Mouse (Mus musculus) urinary bladder, postnatal 4 days (tissue): ENCODE data around the gene Tal1.
A peak's percentile ranks its signal among the peaks of the same experiment; 100 is the strongest.

Experiments used
- DNase-seq, 2 experiments: peaks; one replicate each; pipeline ENCODE4 v3.0.0; 2021 to 2022; ENCODE audit warnings: low spot score in 2 of 2

The Tal1 gene

GRCm38 (mm10) chr4:115056371-115056920, at the start of gene Tal1:
Tal1 (plus strand) TSS chr4:115056426.
- no peak for DNase-seq

DNA sequence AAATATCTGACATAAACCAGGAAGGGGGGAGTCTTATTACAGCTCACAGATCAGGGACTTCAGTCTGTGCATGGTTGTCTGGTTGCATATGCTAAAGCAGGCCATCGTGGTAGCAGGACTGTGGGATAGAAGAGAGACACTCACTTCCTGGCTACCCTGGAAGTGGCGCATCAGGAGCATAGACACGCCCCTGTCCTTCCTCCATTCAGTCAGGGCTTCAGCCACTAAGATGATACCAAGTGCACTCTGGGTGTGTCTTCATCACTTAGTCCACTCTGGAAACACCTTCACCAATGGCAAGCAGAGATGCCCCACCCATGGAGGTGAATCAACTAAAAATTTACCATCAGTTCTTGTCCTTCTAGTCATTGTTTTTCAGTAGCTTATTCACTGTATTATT, 42.0 kb upstream of the Tal1 start:
- no peak for DNase-seq

- DNase-seq, result no peak
These were observed 36.2 kb upstream of the Tal1 start for GRCm38 (mm10) chr4:115019997-115020396.

- no peak for DNase-seq
These were observed 21.2 kb upstream of the Tal1 start for GRCm38 (mm10) chr4:115035043-115035442.

DNA sequence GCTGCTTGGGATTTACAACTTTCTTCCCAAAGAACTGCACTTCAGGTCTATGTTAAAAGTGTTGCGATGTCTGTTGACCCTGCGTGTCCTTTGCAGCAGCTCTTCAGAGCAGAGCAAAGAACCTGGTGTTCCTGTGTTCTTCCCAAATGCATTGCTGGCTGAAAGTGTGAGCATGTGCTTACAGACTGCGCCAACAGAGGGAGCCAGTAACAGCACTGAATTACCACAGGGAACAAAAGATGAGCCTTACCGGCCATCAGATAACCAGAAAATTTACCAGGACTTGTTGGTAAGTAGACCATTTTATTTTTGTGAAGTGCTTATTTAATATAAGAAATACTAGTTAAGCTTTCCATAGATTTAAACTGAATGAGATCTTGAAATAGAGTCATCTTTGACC, 18.0 kb upstream of the Tal1 start:
- no peak for DNase-seq

DNA sequence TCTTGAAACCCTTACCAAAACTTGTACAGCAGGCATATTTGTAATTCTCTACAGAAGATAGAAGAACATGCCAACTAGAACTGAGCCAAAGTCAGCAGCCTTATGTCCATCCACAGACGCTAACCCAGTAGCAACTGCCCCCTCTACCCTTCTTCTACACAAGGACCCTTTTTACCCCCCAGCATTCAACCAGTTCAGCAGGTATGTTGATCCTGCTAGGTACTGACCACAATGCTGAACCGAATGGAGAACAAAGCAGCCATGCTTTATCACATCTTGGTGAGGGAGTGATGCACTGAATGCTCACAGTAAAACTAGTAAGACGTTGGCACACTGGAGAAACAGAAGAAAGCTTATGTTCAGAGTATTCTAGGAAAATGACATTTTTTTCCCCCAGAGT, 10.6 kb upstream of the Tal1 start:
- DNase-seq, result no peak

- DNase-seq, result no peak
These were observed 8.5 kb upstream of the Tal1 start for GRCm38 (mm10) chr4:115047750-115048149.

GRCm38 (mm10) chr4:115048190-115048589, 8.0 kb upstream of the Tal1 start:
- DNase-seq, result no peak

DNA sequence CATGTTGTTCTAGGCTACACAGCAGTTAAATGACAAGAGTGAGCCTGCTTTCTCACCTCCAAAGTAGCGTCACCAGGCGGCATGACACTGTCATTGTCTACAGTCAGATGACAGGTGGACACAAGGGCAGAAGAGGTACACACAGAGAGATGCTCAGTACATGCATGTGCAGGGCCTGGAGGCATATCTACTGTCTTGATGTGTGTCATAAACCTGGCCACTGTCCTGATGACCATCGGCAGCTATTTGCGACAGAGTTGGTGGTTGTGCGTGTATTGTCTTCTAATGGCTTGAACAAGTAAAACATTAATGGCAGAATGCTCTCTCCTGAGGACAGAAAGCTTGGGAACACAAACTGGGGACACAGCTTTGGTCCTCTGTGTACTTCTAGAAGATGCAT, 5.0 kb upstream of the Tal1 start:
- no peak for DNase-seq

DNA sequence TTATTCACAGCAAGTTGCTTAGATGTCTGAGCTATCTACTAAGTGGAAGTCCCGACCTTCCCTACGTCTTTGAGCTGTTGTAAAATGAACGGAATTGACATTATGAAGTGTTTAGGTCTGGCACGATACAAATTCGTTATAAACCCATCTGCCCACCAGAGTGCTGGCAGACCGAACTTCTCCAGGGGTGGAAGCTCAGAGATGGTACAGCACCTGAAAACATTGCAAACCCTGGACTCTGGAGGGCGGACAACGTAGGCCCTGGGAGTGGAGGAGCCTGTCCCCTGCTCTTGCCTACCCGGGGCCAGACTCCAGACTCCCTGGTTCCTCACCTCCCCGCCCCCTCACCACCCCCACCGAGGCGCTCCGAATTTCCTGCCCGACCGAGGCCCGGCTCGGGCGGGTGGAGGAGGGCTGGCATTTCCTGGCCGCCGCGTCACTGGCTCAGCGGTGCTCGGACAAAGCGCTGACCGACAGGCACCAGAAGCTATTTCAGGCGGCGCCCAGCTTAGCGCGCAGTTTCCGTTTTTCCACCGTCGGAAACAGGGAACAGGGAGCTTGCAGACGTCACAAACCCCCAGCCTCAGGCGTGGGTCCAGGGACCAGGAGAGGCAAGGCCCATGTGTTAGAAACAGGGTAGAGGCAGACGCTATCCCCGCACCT, 3.8 kb upstream of the Tal1 start:
- DNase-seq, result peak in 1 of 2 experiments; percentile 34

DNA sequence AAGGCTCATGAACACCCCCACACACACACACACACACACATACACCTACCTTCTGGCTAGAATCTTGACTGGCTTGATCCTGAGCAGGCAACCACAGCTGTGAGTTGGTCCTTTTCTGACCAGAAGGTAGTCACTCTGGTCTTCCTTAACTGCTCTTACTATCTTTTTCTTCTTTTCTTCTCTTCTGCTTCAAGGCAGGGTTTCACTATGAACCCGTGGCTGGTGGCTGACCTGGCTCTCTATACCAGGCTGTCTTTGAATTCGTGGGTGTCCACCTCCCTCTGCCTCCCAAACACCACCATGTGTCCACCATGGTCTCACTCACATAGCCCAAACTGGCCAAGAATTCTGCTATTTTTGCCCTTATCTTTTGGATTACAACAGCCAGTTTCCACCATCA, 1.2 kb upstream of the Tal1 start:
- no peak for DNase-seq

DNA sequence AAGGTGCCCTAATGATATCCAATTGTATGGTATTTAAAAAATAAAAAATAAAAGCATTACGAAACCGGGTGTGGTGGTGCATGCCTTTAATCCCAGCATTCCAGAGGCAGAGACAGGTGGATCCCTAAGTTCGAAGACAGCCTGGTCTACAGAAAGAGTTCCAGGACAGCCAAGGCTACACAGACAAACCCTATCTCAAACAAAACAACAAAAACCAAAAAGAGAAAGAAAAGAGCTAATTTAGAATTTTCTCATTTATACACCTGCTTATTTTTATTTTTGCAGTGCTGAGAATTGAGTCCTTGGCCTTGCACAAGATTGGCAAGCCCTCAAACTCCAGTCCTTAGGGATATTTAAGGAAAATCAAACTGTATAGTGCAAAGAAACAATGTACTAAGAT, 535 bp upstream of the Tal1 start:
- no peak for DNase-seq

DNA sequence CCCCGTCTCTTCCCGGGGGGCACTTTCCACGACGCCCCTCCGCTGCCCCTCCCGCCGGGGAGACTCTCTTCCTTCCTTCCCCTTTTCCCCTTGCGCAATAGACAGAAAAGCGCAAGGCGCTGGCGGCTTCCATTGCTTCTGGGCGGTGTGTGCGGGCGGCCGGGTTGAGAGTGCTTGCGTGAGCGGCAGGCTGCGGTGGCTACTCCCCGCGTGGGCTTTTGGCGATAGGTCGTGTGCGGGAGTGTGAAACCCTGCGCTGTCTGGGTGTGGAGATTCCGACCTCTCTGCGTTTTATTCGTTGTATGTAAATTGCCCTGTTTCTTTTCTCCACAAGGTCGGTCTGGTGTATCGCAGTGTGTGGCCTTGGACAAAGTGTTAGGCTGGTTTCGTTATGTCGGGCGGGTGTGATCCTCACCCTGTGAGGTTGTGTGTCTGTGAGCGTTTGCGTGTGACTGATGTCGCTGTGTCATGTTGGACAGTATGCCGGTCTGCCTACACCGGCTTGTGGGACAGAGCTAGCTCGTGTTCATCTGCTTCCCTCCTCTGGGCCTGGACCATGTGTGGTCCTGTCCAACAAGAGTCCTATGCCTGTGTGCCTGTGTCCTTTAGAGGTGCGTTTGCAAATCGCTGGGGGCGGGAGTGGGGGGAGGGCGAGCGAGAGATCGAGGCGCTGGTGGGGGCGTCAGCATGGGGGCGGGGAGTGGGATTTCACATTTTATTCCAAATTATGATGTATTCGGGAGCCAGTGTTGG, 871 bp downstream of the Tal1 start:
- no peak for DNase-seq

- DNase-seq, result no peak
These were observed 1.6 kb downstream of the Tal1 start for GRCm38 (mm10) chr4:115057674-115058316.

GRCm38 (mm10) chr4:115058317-115058761, 2.1 kb downstream of the Tal1 start:
- DNase-seq, result no peak

DNA sequence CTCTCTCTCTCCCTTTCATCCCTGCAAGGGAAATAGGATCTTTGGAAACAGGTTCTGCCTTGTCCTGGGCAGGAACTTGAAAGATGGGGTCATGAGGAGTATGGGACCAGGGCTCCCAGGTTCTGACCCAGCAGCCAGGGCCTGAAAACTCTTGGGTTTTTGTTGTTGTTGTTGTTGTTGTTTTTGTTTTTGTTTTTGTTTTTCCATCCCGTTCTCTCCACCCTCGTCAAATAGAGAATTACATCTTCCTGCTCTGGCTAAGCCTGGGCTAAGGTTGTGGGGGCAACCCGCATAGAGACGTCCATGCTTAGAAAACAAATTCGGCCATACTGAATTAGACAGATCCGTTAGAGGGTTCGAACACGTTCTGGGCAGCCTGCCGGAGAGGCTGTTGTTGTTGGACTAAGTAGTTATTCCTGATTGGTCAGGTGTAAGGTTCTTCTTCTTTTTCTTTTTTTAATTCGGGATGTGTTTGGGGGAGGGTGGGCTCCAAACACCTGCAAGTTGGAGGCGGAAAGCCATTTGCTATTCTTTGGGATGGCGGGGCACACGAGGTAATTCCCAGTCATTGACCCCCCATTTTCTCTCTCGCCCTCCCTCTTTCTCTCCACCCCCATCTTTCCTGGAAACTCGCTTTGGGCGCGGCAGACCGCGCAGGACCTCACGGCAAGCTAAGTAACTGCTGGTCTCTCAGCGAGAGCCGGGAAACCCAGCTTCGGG, 2.8 kb downstream of the Tal1 start:
- no peak for DNase-seq

DNA sequence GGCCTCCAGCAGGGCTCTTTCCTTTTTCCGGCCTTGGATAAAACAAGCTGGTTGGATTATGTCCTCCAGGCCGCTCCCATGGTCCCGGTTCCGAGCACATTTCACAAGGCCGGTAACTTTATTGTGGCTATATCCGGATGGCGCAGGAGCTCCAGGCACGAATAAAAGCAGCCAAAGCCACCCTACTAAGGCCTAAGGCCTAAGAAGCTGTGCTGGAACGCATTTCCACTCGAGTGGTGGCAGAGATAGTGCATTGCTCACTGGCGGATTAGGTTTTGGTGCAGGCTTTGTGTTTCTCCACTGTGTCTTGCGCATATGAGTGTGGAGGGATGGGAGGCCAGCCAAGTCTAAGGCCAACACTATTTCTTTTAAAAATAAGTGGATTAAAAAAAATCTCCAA, 3.6 kb downstream of the Tal1 start:
- no peak for DNase-seq

GRCm38 (mm10) chr4:115060753-115061152, 4.5 kb downstream of the Tal1 start:
- DNase-seq, result no peak

DNA sequence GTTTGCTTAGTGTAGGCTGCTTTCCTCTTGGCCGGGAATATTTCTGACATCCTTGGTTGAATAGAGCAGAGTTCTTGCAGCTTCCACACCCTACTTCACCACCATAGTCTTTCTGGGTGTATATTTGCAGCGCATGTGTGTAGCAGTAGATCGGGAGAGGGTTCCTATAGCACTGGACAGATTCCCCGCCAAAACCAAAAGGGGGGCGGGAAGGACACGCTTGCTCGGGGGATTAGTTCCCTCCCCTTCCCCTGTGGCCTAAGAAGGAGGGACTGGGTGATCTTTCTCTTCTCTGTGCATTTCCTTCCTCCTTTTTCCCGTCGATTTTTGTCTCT, 6.3 kb downstream of the Tal1 start:
- no peak for DNase-seq

GRCm38 (mm10) chr4:115062875-115063517, 6.8 kb downstream of the Tal1 start:
- no peak for DNase-seq

- no peak for DNase-seq
These were observed 7.5 kb downstream of the Tal1 start for GRCm38 (mm10) chr4:115063518-115064239.
